Mouse (Mus musculus) MEL (cell line): ENCODE results near the gene Zscan12. TPM values are rescaled to one million over a fixed set of nuclear protein-coding genes. Genes with fewer than 3 reads are reported as not detected.

Experiments used
- DNase-seq: peaks from one replicate; pipeline ENCODE4 v3.0.0; 2011; ENCODE audit warnings: low read depth, low spot score
- H3K27ac ChIP-seq: 2 replicates; pipeline ENCODE4 v1.5.1; 2012; ENCODE audit warnings: low read depth, mild to moderate bottlenecking, control low read depth, low read length, moderate library complexity; ENCODE audit not compliant: control insufficient read depth
- H3K27me3 ChIP-seq, 2 experiments: fragments of 150-350 bp in 1 of 2; sonication (generic) in 1 of 2; 2 replicates each; pipeline ENCODE4 v1.6.1; 2012; ENCODE audit warnings: low read length in 2 of 2, mild to moderate bottlenecking in 2 of 2, improper control_type of control experiment in 1 of 2, moderate library complexity in 1 of 2; ENCODE audit not compliant: insufficient read depth in 2 of 2, control insufficient read depth in 1 of 2
- H3K36me3 ChIP-seq, 2 experiments: 2 replicates each; pipeline ENCODE4 v1.6.1; 2012 to 2014; ENCODE audit warnings: low read length in 2 of 2, improper control_type of control experiment in 1 of 2, inconsistent platforms in 1 of 2, mild to moderate bottlenecking in 1 of 2; ENCODE audit not compliant: insufficient read depth in 2 of 2, control insufficient read depth in 1 of 2
- H3K4me1 ChIP-seq, 2 experiments: fragments of 150-350 bp in 1 of 2; sonication (generic) in 1 of 2; 2 replicates each; pipeline ENCODE4 v1.6.1; 2012; ENCODE audit warnings: low read length in 2 of 2, improper control_type of control experiment in 1 of 2, mild to moderate bottlenecking in 1 of 2; ENCODE audit not compliant: insufficient read depth in 2 of 2, control insufficient read depth in 1 of 2
- H3K4me3 ChIP-seq, 2 experiments: fragments of 150-350 bp in 1 of 2; sonication (generic) in 1 of 2; 2 replicates each; pipeline ENCODE4 v1.5.1; 2012; ENCODE audit warnings: low read depth in 2 of 2, low read length in 2 of 2, mild to moderate bottlenecking in 2 of 2, moderate library complexity in 2 of 2, control low read depth in 1 of 2, improper control_type of control experiment in 1 of 2; ENCODE audit not compliant: control insufficient read depth in 1 of 2, insufficient read depth in 1 of 2
- H3K79me2 ChIP-seq: 2 replicates; pipeline ENCODE4 v1.6.1; 2012; ENCODE audit warnings: mild to moderate bottlenecking, low read length, moderate library complexity; ENCODE audit not compliant: control insufficient read depth, poor library complexity, insufficient read depth
- H3K9ac ChIP-seq: 2 replicates; pipeline ENCODE4 v1.6.1; 2012; ENCODE audit warnings: low read depth, mild to moderate bottlenecking, control low read depth, low read length, moderate library complexity; ENCODE audit not compliant: control insufficient read depth, poor library complexity, severe bottlenecking
- H3K9me3 ChIP-seq: fragments of 150-350 bp; sonication (generic); replicated peaks from 2 replicates; pipeline ENCODE4 v1.6.1; 2012; ENCODE audit warnings: mild to moderate bottlenecking, low read length, improper control_type of control experiment, moderate library complexity; ENCODE audit not compliant: insufficient read depth
- BHLHE40 ChIP-seq: IDR thresholded peaks from 2 replicates; pipeline ENCODE4 v1.6.1; 2012; ENCODE audit warnings: low read depth, mild to moderate bottlenecking, inconsistent platforms, low read length, improper control_type of control experiment, borderline replicate concordance
- CTCF ChIP-seq, 3 experiments: IDR thresholded peaks in 2 of 3; conservative IDR thresholded peaks in 1 of 3; 2 replicates each; pipeline ENCODE4 v1.5.1; 2011 to 2012; ENCODE audit warnings: low read length in 3 of 3, low read depth in 2 of 3, mild to moderate bottlenecking in 2 of 3, improper control_type of control experiment in 1 of 3, inconsistent platforms in 1 of 3, mixed read lengths in 1 of 3, moderate library complexity in 1 of 3; ENCODE audit not compliant: control insufficient read depth in 1 of 3, insufficient read depth in 1 of 3, poor library complexity in 1 of 3, severe bottlenecking in 1 of 3
- ELF1 ChIP-seq: IDR thresholded peaks from 2 replicates; pipeline ENCODE4 v1.6.1; 2014; ENCODE audit warnings: low read depth, mild to moderate bottlenecking, inconsistent platforms, low read length, improper control_type of control experiment, moderate library complexity
- ETS1 ChIP-seq: IDR thresholded peaks from 2 replicates; pipeline ENCODE4 v1.6.1; 2012; ENCODE audit warnings: low read depth, mild to moderate bottlenecking, inconsistent platforms, low read length, improper control_type of control experiment, moderate library complexity
- GABPA ChIP-seq: IDR thresholded peaks from 2 replicates; pipeline ENCODE4 v1.6.1; 2012; ENCODE audit warnings: low read depth, mild to moderate bottlenecking, inconsistent platforms, low read length, improper control_type of control experiment, moderate library complexity
- HCFC1 ChIP-seq: IDR thresholded peaks from 2 replicates; pipeline ENCODE4 v1.6.1; 2012; ENCODE audit warnings: low read depth, mild to moderate bottlenecking, inconsistent platforms, low read length, improper control_type of control experiment, moderate library complexity
- MAFK ChIP-seq: IDR thresholded peaks from 2 replicates; pipeline ENCODE4 v1.6.1; 2011; ENCODE audit warnings: low read depth, mild to moderate bottlenecking, low read length, improper control_type of control experiment, borderline replicate concordance
- MAX ChIP-seq: IDR thresholded peaks from 2 replicates; pipeline ENCODE4 v1.6.1; 2011; ENCODE audit warnings: low read length, improper control_type of control experiment
- MAZ ChIP-seq: IDR thresholded peaks from 2 replicates; pipeline ENCODE4 v1.6.1; 2012; ENCODE audit warnings: low read depth, mild to moderate bottlenecking, inconsistent platforms, low read length, improper control_type of control experiment
- MEF2A ChIP-seq: IDR thresholded peaks from 2 replicates; pipeline ENCODE4 v1.6.1; 2014; ENCODE audit warnings: low read depth, mild to moderate bottlenecking, inconsistent platforms, low read length, improper control_type of control experiment; ENCODE audit not compliant: poor library complexity, insufficient replicate concordance, severe bottlenecking; ENCODE audit errors: extremely low read depth
- MXI1 ChIP-seq: IDR thresholded peaks from 2 replicates; pipeline ENCODE4 v1.6.1; 2011; ENCODE audit warnings: mild to moderate bottlenecking, low read depth, low read length, improper control_type of control experiment
- MYC ChIP-seq: IDR thresholded peaks from 2 replicates; pipeline ENCODE4 v1.6.1; 2011; ENCODE audit warnings: low read depth, mild to moderate bottlenecking, low read length, improper control_type of control experiment, moderate library complexity
- NELFE ChIP-seq: IDR thresholded peaks from 2 replicates; pipeline ENCODE4 v1.6.1; 2011; ENCODE audit warnings: low read depth, low read length, improper control_type of control experiment
- POLR2AphosphoS2 ChIP-seq: IDR thresholded peaks from 2 replicates; pipeline ENCODE4 v1.6.1; 2011; ENCODE audit warnings: low read length, improper control_type of control experiment
- RAD21 ChIP-seq: IDR thresholded peaks from 2 replicates; pipeline ENCODE4 v1.6.1; 2011; ENCODE audit warnings: mild to moderate bottlenecking, low read depth, low read length, improper control_type of control experiment
- SIN3A ChIP-seq: IDR thresholded peaks from 2 replicates; pipeline ENCODE4 v1.6.1; 2012; ENCODE audit warnings: low read length, improper control_type of control experiment, inconsistent platforms
- SMC3 ChIP-seq: IDR thresholded peaks from 2 replicates; pipeline ENCODE4 v1.6.1; 2011; ENCODE audit warnings: low read depth, low read length, improper control_type of control experiment
- TAL1 ChIP-seq: IDR thresholded peaks from 2 replicates; pipeline ENCODE4 v1.6.1; 2012; ENCODE audit warnings: mild to moderate bottlenecking, inconsistent platforms, low read length, moderate library complexity, mixed read lengths
- UBTF ChIP-seq: IDR thresholded peaks from 2 replicates; pipeline ENCODE4 v1.6.1; 2012; ENCODE audit warnings: low read depth, mild to moderate bottlenecking, inconsistent platforms, low read length, improper control_type of control experiment, moderate library complexity, borderline replicate concordance; ENCODE audit not compliant: insufficient read depth
- ZKSCAN1 ChIP-seq: IDR thresholded peaks from 2 replicates; pipeline ENCODE4 v1.6.1; 2012; ENCODE audit warnings: low read depth, mild to moderate bottlenecking, inconsistent platforms, low read length, improper control_type of control experiment, moderate library complexity
- polyA plus RNA-seq, 2 experiments: library from polyadenylated mRNA; stranded (reverse) in 1 of 2; unstranded in 1 of 2; fragments of >175 nt in 1 of 2; fragments of >200 nt in 1 of 2; gene quantifications; 2 replicates each; pipeline versions ENCODE4 v1.2.1 to v1.2.4; 2012; ENCODE audit warnings: low replicate concordance in 2 of 2, low read depth in 1 of 2; ENCODE audit not compliant: insufficient read length in 2 of 2, insufficient read depth in 1 of 2, missing spikeins in 1 of 2
- total RNA-seq: library from RNA; depleted of rRNA; stranded (reverse); fragments of 300-350 nt; gene quantifications from 2 replicates; pipeline ENCODE4 v1.2.3, GENCODE M21; 2012

Gene Zscan12
- total and polyA plus RNA-seq, 3 experiments: 6.8 to 11.1 TPM; not detected in 1

DNA sequence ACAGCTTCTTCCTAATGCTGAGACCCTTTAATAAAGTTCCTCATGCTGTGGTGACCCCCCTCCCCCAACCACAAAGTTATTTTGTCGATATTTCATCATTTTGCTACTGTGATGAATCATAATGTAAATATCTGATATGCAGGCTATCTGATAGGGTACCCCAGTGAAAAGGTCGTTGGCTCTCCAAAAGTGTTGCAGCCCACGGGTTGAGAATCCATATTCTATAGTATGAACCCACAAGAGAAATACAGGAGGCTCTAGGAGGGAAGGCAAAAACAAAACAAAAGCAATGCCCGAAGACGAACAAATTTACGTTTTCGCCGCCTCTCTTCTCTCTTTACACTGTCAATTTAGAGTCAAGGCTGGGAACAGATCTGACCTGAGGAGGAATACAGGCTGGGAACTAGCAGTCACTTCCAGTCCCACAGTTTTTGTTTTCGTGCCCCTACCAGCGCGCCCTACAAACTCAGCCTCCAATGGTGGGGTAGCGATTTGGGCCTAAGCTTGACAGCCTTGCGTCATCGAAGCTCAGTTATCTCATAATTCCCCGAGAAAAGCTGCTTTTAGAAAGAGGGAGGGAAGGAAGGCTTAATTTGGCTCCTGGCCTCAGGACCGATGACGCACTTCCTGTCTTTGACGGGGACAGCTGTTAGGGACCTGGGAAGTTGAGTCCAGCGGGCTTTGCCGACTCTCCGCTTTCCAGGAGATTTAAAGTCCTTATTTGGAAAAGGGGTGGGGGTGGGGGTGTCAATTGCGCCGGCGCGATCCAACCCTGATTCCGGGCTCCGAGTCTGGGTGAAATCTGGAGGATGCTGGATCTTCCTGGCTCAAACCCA lies 45.6 kb downstream of the Zscan12 start:
- peak; percentile 72 for DNase-seq
- peaks cover 0 to 6% of the 10 kb centered on the region in 2 experiments; a peak in 1 of 4 replicates for H3K4me1 ChIP-seq
- H3K27me3 ChIP-seq: peaks cover 0 to 3% of the 10 kb centered on the region in 2 experiments; a peak in 3 of 4 replicates
- no peaks in the 10 kb centered on the region for H3K9me3 ChIP-seq
- peak overlapping the region; percentile 45 for H3K9ac ChIP-seq
- no peaks in the 10 kb centered on the region for H3K79me2 ChIP-seq
- no peak for TF ChIP-seq GABPA
- no peak for TF ChIP-seq RAD21
- TF ChIP-seq MXI1: no peak
- no peak for TF ChIP-seq POLR2AphosphoS2
- no peak for TF ChIP-seq ZKSCAN1
- no peak for TF ChIP-seq MAZ
- no peak for TF ChIP-seq SMC3
- no peak for TF ChIP-seq MYC
- peak; percentile 68; the same call in 1 of the 2 replicates for TF ChIP-seq ETS1
- no peak; the same call in 1 of the 2 replicates for TF ChIP-seq MAX
- peak; percentile 71 for TF ChIP-seq HCFC1
- no peak for TF ChIP-seq NELFE
- peak; percentile 19; the same call in 1 of the 2 replicates for TF ChIP-seq SIN3A
- TF ChIP-seq UBTF: no peak
- no peak for TF ChIP-seq MEF2A
- TF ChIP-seq CTCF (IDR thresholded peaks at IDR 0.05 in 2 of 3, conservative IDR thresholded peaks at IDR 0.05 in 1 of 3; ENCODE audit: control insufficient read depth in 1 of 3, insufficient read depth in 1 of 3, low read depth in 2 of 3, low read length in 3 of 3, poor library complexity in 1 of 3, severe bottlenecking in 1 of 3): no peak
- TF ChIP-seq BHLHE40: no peak
- TF ChIP-seq ELF1: no peak
- TF ChIP-seq MAFK: no peak
- no peak for TF ChIP-seq TAL1
- H3K4me3 ChIP-seq: peak overlapping the region; percentile 44 to 61
- H3K36me3 ChIP-seq: peaks cover 0 to 1% of the 10 kb centered on the region in 2 experiments; a peak in 2 of 4 replicates
- peak overlapping the region; percentile 1; the same call in 1 of the 2 replicates for H3K27ac ChIP-seq
